Mouse (Mus musculus) olfactory bulb, adult 2 months (tissue): Measurements from ENCODE around the gene C77080.

Source experiments
- CTCF ChIP-seq: fragments of 200-500 bp; IDR thresholded peaks from 2 replicates; pipeline ENCODE4 v1.5.1; 2012; ENCODE audit warnings: low read depth, mild to moderate bottlenecking, low read length, moderate library complexity; ENCODE audit not compliant: insufficient read depth
- POLR2A ChIP-seq: fragments of 200-500 bp; IDR thresholded peaks from 2 replicates; pipeline ENCODE4 v1.6.1; 2012; ENCODE audit warnings: mild to moderate bottlenecking, low read depth, low read length, moderate library complexity; ENCODE audit not compliant: insufficient read depth

DNA sequence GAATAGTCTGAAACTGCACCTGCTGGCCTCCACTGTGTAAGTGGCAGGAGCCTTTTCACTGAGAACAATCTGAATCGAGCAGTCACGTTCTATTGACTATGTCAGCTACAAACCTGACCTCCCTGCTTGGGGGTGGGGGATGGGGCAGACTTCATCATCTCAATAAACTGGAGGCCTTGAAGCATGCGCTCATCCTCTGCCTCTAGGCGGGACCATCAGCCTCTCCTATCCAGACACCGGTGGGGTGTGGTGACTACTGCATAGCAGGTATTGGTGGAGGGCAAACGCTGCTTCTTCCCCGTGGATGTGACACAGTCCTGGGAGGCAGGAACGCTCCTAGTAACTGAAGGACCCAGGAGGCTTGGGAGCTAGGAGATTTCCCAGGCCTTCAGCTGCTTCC lies 30.3 kb downstream of the C77080 start:
- TF ChIP-seq CTCF (no peak), POLR2A (no peak)
